Mouse (Mus musculus): ENCODE data around the gene Aif1.

The Aif1 gene

GRCm38 (mm10) chr17:35166352-35167035 is 9.4 kb downstream of the Aif1 start:
- peak; percentile 77 for DNase-seq (ENCODE audit: low read depth, low spot score)

- DNase-seq (ENCODE audit: low read depth, low spot score) = no peak
Observed at GRCm38 (mm10) chr17:35165451-35166155, 10.3 kb downstream of the Aif1 start.

GRCm38 (mm10) chr17:35164568-35165450 is 11.1 kb downstream of the Aif1 start, which contains the start of gene Prrc2a:
Gene Prrc2a, minus strand, starts transcription at chr17:35164897.
- peak; percentile 100 for DNase-seq (ENCODE audit: low read depth, low spot score)

- no peak for DNase-seq (ENCODE audit: low read depth, low spot score)
Observed at GRCm38 (mm10) chr17:35164218-35164567, 11.7 kb downstream of the Aif1 start.

- DNase-seq (ENCODE audit: low read depth, low spot score) = no peak
Observed at GRCm38 (mm10) chr17:35163326-35164081, 12.4 kb downstream of the Aif1 start.

- no peak for DNase-seq (ENCODE audit: low read depth, low spot score)
Observed at GRCm38 (mm10) chr17:35162730-35163129, 13.1 kb downstream of the Aif1 start.

GRCm38 (mm10) chr17:35162121-35162520 is 13.7 kb downstream of the Aif1 start:
- no peak for DNase-seq (ENCODE audit: low read depth, low spot score)

- no peak for DNase-seq (ENCODE audit: low read depth, low spot score)
Observed at GRCm38 (mm10) chr17:35161421-35161820, 14.4 kb downstream of the Aif1 start.

- DNase-seq (ENCODE audit: low read depth, low spot score) = no peak
Observed at GRCm38 (mm10) chr17:35159638-35160037, 16.2 kb downstream of the Aif1 start.

GRCm38 (mm10) chr17:35158850-35159593 is 16.8 kb downstream of the Aif1 start:
- no peak for DNase-seq (ENCODE audit: low read depth, low spot score)

GRCm38 (mm10) chr17:35157661-35158175 is 18.1 kb downstream of the Aif1 start:
- DNase-seq (ENCODE audit: low read depth, low spot score) = no peak

- no peak for DNase-seq (ENCODE audit: low read depth, low spot score)
Observed at GRCm38 (mm10) chr17:35157254-35157653, 18.6 kb downstream of the Aif1 start.

- DNase-seq (ENCODE audit: low read depth, low spot score) = no peak
Observed at GRCm38 (mm10) chr17:35156461-35157200, 19.2 kb downstream of the Aif1 start.

GRCm38 (mm10) chr17:35155451-35155850 is 20.4 kb downstream of the Aif1 start:
- DNase-seq (ENCODE audit: low read depth, low spot score) = no peak

GRCm38 (mm10) chr17:35154616-35155015 is 21.3 kb downstream of the Aif1 start:
- no peak for DNase-seq (ENCODE audit: low read depth, low spot score)

- DNase-seq (ENCODE audit: low read depth, low spot score) = no peak
Observed at GRCm38 (mm10) chr17:35153931-35154330, 21.9 kb downstream of the Aif1 start.

- no peak for DNase-seq (ENCODE audit: low read depth, low spot score)
Observed at GRCm38 (mm10) chr17:35153077-35153476, 22.8 kb downstream of the Aif1 start.

- DNase-seq (ENCODE audit: low read depth, low spot score) = no peak
Observed at GRCm38 (mm10) chr17:35152121-35152520, 23.7 kb downstream of the Aif1 start.

GRCm38 (mm10) chr17:35147922-35148639 is 27.8 kb downstream of the Aif1 start:
- no peak for DNase-seq (ENCODE audit: low read depth, low spot score)
